Mouse (Mus musculus) liver, embryonic 16.5 days (tissue): Measurements from ENCODE around the gene Elmo3. TPM values are rescaled to one million over a fixed set of nuclear protein-coding genes. Genes with fewer than 3 reads are reported as not detected.

ENCODE experiments used
- ATAC-seq: fragments of 200-750 bp; cut with Nextera tagmentation; 2 replicates; pipeline ENCODE4 v1.8.0; 2017; ENCODE audit warnings: low read depth, mild to moderate bottlenecking, moderate number of reproducible peaks, moderate library complexity
- H3K27ac ChIP-seq: fragments of 300-500 bp; sonication (generic); 2 replicates; pipeline ENCODE4 v1.5.1; 2014; ENCODE audit warnings: mild to moderate bottlenecking, low read length
- H3K27me3 ChIP-seq: fragments of 300-500 bp; sonication (generic); 2 replicates; pipeline ENCODE4 v1.6.1; 2014; ENCODE audit warnings: low read depth, low read length, mixed read lengths; ENCODE audit not compliant: control insufficient read depth, insufficient read depth
- H3K36me3 ChIP-seq: fragments of 300-500 bp; sonication (generic); 2 replicates; pipeline ENCODE4 v1.6.1; 2014; ENCODE audit warnings: mild to moderate bottlenecking; ENCODE audit not compliant: control insufficient read depth, insufficient read depth
- H3K4me1 ChIP-seq: fragments of 300-500 bp; sonication (generic); 2 replicates; pipeline ENCODE4 v1.6.1; 2014; ENCODE audit warnings: low read depth, low read length, mixed read lengths; ENCODE audit not compliant: control insufficient read depth
- H3K4me2 ChIP-seq: fragments of 300-500 bp; sonication (generic); 2 replicates; pipeline ENCODE4 v1.6.1; 2014; ENCODE audit warnings: low read depth, low read length, mixed read lengths
- H3K4me3 ChIP-seq: fragments of 300-500 bp; sonication (generic); 2 replicates; pipeline ENCODE4 v1.5.1; 2014; ENCODE audit warnings: low read depth, mild to moderate bottlenecking, low read length
- H3K9ac ChIP-seq: fragments of 300-500 bp; sonication (generic); 2 replicates; pipeline ENCODE4 v1.6.1; 2014; ENCODE audit warnings: low read depth, low read length
- H3K9me3 ChIP-seq: fragments of 300-500 bp; sonication (generic); replicated peaks from 2 replicates; pipeline ENCODE4 v1.6.1; 2016; ENCODE audit warnings: low read length; ENCODE audit not compliant: control insufficient read depth
- WGBS: fragments of 180-500 bp; shearing (Covaris S2); extraction: QIAGEN DNeasy Blood & Tissue Kit; methylation state at CpG from one replicate; pipeline ENCODE4 v1.1.7; 2014; ENCODE audit not compliant: insufficient replicate concordance; 5-methylcytosine and 5-hydroxymethylcytosine counted together
- polyA plus RNA-seq: library from polyadenylated mRNA; unstranded; fragments of >200 nt; fragmentation: Nextera tagmentation; extraction: Ambion mirVana; gene quantifications from 2 replicates; pipeline ENCODE4 v1.2.1, GENCODE M21; 2015

The Elmo3 gene
- polyA plus RNA-seq, 1 experiment from 2014 or later, result 5.3 TPM

GRCm38 (mm10) chr8:105264024-105264982 lies 41.1 kb upstream of the Elmo3 start, which contains the start of the genes Tradd and Fbxl8:
Gene Tradd (minus strand): TSS chr8:105264609.
Gene Fbxl8 (plus strand): TSS chr8:105264648.
- Histone ChIP-seq H3K9ac (peak within 1 kb of the TSS; percentile 84), H3K27ac (no peak within 1 kb of the TSS), H3K9me3 (no peaks in the 10 kb centered on the region), H3K4me2 (peak within 1 kb of the TSS; percentile 88), H3K4me3 (peak within 1 kb of the TSS; percentile 79), H3K36me3 (no peaks in the 10 kb centered on the region), H3K27me3 (peaks cover 47% of the 10 kb centered on the region), H3K4me1 (peaks cover 38% of the 10 kb centered on the region)
- 1% methylated on average over 54 of the region's 54 CpGs for WGBS
- ATAC-seq, result peak; percentile 89

DNA sequence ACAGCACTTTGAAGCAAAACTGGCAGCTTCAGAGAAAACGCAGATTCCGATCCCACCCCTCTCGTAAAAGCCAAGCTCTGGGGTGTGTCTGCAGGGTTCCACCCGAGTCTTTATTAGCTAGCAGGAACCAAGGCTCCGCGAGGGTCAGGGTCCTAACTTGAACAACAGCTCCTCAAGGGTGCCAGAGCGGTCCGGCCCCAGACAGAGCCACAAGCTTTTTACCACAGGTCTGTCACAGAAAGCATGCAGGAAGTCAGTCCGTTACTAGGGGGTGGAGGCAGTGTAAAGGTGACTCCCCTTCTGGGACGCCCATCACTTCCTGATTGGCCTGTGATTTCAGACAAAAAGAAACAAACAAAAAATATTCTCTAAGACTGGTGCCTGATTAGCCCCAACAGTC lies 40.3 kb upstream of the Elmo3 start:
- ATAC-seq, result no peak
- H3K9me3 ChIP-seq, result no peaks in the 10 kb centered on the region
- H3K36me3 ChIP-seq, result no peaks in the 10 kb centered on the region
- WGBS, result 8% methylated on average over 10 of the region's 10 CpGs
- peak overlapping the region; percentile 88 for H3K4me2 ChIP-seq
- peaks cover 48% of the 10 kb centered on the region for H3K27me3 ChIP-seq
- no peak overlapping the region for H3K27ac ChIP-seq
- H3K4me1 ChIP-seq, result peaks cover 37% of the 10 kb centered on the region
- peak overlapping the region; percentile 84 for H3K9ac ChIP-seq
- peak overlapping the region; percentile 79 for H3K4me3 ChIP-seq

- Histone ChIP-seq H3K9me3 (no peaks in the 10 kb centered on the region), H3K9ac (no peak overlapping the region), H3K4me2 (no peak overlapping the region), H3K27me3 (peaks cover 65% of the 10 kb centered on the region), H3K27ac (no peak overlapping the region), H3K36me3 (no peaks in the 10 kb centered on the region), H3K4me3 (no peak overlapping the region), H3K4me1 (peaks cover 35% of the 10 kb centered on the region)
- 30% methylated on average over 13 of the region's 13 CpGs for WGBS
- ATAC-seq, result no peak
Observed at GRCm38 (mm10) chr8:105266775-105267174, 38.6 kb upstream of the Elmo3 start.

- ATAC-seq, result no peak
- H3K27me3 ChIP-seq, result peaks cover 74% of the 10 kb centered on the region
- peaks cover 29% of the 10 kb centered on the region for H3K4me1 ChIP-seq
- H3K9me3 ChIP-seq, result no peaks in the 10 kb centered on the region
- 5% methylated on average over 65 of the region's 65 CpGs for WGBS
- no peak overlapping the region for H3K9ac ChIP-seq
- H3K4me3 ChIP-seq, result peak overlapping the region; percentile 35
- H3K27ac ChIP-seq, result no peak overlapping the region
- H3K4me2 ChIP-seq, result peak overlapping the region; percentile 57
- no peaks in the 10 kb centered on the region for H3K36me3 ChIP-seq
Observed at GRCm38 (mm10) chr8:105268342-105269074, 36.9 kb upstream of the Elmo3 start.

DNA sequence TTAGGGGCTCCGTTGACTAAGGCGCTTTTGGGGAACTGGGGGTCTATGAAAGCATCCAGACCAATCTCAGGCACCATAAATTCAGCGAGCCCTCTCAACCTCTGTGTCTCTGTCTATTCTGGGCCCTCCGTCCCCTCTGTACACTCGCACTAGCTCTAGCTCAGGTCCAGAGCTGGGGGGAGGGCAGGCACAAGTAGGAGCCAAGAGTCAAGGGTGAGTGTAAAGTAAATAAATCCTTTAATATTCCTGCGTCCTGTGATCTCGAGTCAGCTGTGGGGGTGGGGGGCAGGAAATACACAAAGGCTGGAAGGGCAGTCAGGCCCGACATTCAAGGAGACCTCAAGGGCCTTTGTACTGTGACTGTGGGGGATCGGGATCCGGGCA lies 36.3 kb upstream of the Elmo3 start:
- H3K36me3 ChIP-seq, result no peaks in the 10 kb centered on the region
- peak overlapping the region; percentile 57 for H3K4me2 ChIP-seq
- H3K4me1 ChIP-seq, result peaks cover 24% of the 10 kb centered on the region
- H3K27me3 ChIP-seq, result peaks cover 79% of the 10 kb centered on the region
- no peak for ATAC-seq
- no peak overlapping the region for H3K9ac ChIP-seq
- H3K9me3 ChIP-seq, result no peaks in the 10 kb centered on the region
- no peak overlapping the region for H3K27ac ChIP-seq
- 8% methylated on average over 10 of the region's 10 CpGs for WGBS
- peak overlapping the region; percentile 45 for H3K4me3 ChIP-seq

DNA sequence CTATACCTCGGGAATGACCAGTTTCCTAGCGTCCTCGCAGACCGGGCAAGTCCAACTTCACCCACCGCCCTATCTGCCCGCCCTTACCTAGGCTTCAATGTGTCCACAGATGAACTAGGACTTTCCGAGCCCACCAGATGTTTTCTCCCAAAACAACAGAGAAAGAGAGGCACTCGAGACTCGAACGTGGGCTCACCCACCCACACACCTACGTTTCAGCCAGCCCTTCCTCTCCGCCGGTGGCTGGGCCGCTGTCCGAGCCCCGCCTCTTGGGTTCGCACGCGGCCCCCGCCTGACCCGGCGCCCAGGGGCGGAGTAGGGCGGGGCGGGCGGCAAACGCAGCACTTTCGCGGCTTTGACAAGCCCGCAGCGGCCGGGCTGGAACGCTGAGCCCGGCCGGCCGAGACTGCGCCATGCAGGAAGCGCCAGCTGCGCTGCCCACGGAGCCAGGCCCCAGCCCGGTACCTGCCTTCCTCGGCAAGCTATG lies 35.9 kb upstream of the Elmo3 start, which contains the start of gene Hsf4:
Hsf4 (plus strand) TSS at position 341 of the 487 bp plus-strand sequence.
- no peak within 1 kb of the TSS for H3K27ac ChIP-seq

DNA sequence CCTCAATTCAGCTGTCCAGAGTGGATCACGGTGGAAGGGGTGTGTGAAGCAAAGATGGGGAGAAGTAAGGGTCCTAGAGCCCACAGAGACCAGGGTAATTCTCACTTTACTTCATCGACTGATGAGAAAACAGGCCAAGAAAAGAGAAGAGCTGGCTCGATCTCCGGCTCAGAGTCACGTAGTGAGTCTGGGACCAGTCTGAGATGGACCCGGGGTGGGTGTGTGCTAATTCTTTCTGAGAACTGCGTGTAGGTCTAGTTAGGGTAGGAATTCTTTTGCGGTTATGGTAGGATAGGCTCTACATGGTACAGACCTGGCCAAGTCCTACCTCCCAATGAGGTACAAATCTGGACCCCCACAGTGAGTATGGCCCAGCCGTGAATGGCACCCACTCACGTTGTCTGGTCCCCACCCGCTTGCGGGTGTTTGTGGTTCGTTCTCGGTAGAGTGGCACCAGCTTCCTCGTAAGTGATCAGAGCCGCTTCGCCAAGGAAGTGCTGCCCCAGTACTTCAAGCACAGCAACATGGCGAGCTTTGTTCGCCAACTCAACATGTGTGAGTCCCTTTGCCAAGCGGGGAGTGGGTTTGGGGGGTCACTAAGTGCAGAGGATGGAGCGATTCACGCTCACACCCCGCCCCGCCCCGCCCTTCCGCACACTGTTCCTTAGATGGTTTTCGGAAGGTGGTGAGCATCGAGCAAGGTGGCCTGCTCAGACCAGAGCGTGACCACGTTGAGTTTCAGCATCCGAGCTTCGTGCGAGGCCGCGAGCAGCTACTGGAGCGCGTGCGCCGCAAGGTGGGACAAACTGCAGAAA lies 35.1 kb upstream of the Elmo3 start:
- ATAC-seq, result no peak
- Histone ChIP-seq H3K4me2 (peak overlapping the region; percentile 57), H3K4me1 (peaks cover 14% of the 10 kb centered on the region), H3K4me3 (no peak overlapping the region; the same call in 1 of the 2 replicates), H3K27ac (no peak overlapping the region), H3K9me3 (no peaks in the 10 kb centered on the region), H3K36me3 (no peaks in the 10 kb centered on the region), H3K27me3 (peaks cover 92% of the 10 kb centered on the region), H3K9ac (no peak overlapping the region)
- 6% methylated on average over 39 of the region's 39 CpGs for WGBS

More for the DNA sequence above, 35.9 kb upstream of the Elmo3 start, which contains the start of gene Hsf4:
- H3K4me1 ChIP-seq, result peaks cover 22% of the 10 kb centered on the region
- WGBS, result under 1% methylated on average over 42 of the region's 42 CpGs
- peak; percentile 53 for ATAC-seq
- no peaks in the 10 kb centered on the region for H3K9me3 ChIP-seq
- H3K9ac ChIP-seq, result no peak within 1 kb of the TSS
- H3K4me3 ChIP-seq, result peak within 1 kb of the TSS; percentile 45
- H3K27me3 ChIP-seq, result peaks cover 84% of the 10 kb centered on the region
- H3K4me2 ChIP-seq, result peak within 1 kb of the TSS; percentile 57
- no peaks in the 10 kb centered on the region for H3K36me3 ChIP-seq

- Histone ChIP-seq H3K27ac (no peak overlapping the region), H3K9me3 (no peaks in the 10 kb centered on the region), H3K9ac (no peak overlapping the region), H3K27me3 (peaks cover 97% of the 10 kb centered on the region), H3K4me3 (no peak overlapping the region), H3K36me3 (no peaks in the 10 kb centered on the region), H3K4me1 (peaks cover 14% of the 10 kb centered on the region), H3K4me2 (no peak overlapping the region)
- 5% methylated on average over 11 of the region's 11 CpGs for WGBS
- ATAC-seq, result no peak
Observed at GRCm38 (mm10) chr8:105270916-105271186, 34.5 kb upstream of the Elmo3 start.
